9 mouse cellular contexts compared by ENCODE assay signal in the genomic region with DNA sequence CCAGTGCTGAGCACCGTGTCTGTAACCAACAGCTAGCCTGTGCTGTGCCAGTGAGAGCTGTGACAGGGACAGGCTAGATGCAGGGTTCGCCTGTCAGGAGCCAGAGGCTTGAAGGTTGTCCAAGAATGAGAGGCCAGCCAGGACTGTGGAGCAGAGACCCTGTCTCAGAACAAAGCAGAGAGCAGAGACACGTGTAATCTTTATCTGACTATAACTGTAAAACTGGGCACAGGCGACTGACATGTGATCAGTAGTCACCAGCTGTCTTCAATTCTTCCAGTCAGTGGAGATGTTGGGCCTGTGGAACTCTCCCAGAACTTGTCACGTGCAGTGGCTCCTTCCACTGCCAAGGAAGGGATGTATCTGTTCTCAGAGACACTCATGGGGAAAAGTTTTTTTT. TPM values are rescaled to one million over a fixed set of nuclear protein-coding genes. Genes with fewer than 3 reads are reported as not detected.
DNase-seq lines count a peak whose midpoint lies in the region; ATAC-seq lines count a peak whose summit lies in the region.
"Had no signal": no experiment of that assay in that cellular context is flagged by ENCODE, and none has a peak within 500 bp of the region (broad histone marks: within the 10 kb centered on the region; RNA-seq: fewer than 3 reads in every experiment).

No protein-coding gene starts in this region.

- H3K27me3 ChIP-seq in forebrain, embryonic 11.5 days (ENCODE audit: control insufficient read depth, insufficient read depth, low read length) = no peaks in the 10 kb centered on the region
- H3K27me3 ChIP-seq in forebrain, embryonic 12.5 days = no peaks in the 10 kb centered on the region

- H3K4me2 ChIP-seq in forebrain, embryonic 11.5 days (ENCODE audit: low read depth, low read length, severe bottlenecking) = no peak overlapping the region
- H3K4me2 ChIP-seq in forebrain, embryonic 12.5 days = no peak overlapping the region
- H3K4me2 ChIP-seq: liver, embryonic 11.5 days had no signal

- H3K9me3 ChIP-seq in forebrain, embryonic 11.5 days (ENCODE audit: control insufficient read depth, low read length) = no peaks in the 10 kb centered on the region
- H3K9me3 ChIP-seq in forebrain, embryonic 12.5 days = peaks cover 4% of the 10 kb centered on the region

- no peak overlapping the region for H3K27ac ChIP-seq in forebrain, embryonic 11.5 days (ENCODE audit: low read depth, low read length)
- no peak overlapping the region for H3K27ac ChIP-seq in forebrain, embryonic 12.5 days

- H3K36me3 ChIP-seq in forebrain, embryonic 11.5 days (ENCODE audit: control insufficient read depth, insufficient read depth, low read length) = peaks cover 7% of the 10 kb centered on the region
- peaks cover 77% of the 10 kb centered on the region for H3K36me3 ChIP-seq in forebrain, embryonic 12.5 days (replicated peaks)

- WGBS in forebrain, embryonic 11.5 days = 91% methylated on average over 5 of the region's 5 CpGs
- 87% methylated on average over 5 of the region's 5 CpGs for WGBS in forebrain, embryonic 12.5 days

- H3K4me1 ChIP-seq in forebrain, embryonic 11.5 days (replicated peaks; ENCODE audit: control insufficient read depth, insufficient read depth, low read length) = no peaks in the 10 kb centered on the region
- H3K4me1 ChIP-seq in forebrain, embryonic 12.5 days = no peaks in the 10 kb centered on the region

- peak; percentile 38 for DNase-seq in forebrain, embryonic 11.5 days (ENCODE audit: low spot score)
- DNase-seq in layer of hippocampus, adult 11-12 months (ENCODE audit: low spot score) = peak; percentile 56
- no peak for DNase-seq in layer of hippocampus, adult 9-10 months (ENCODE audit: low spot score)
- DNase-seq in heart, postnatal 4 days = peak; percentile 79
- peak; percentile 66 for DNase-seq in right cerebral cortex, postnatal 25 days
- DNase-seq in adrenal gland, postnatal 4 days (ENCODE audit: low spot score in 2 of 2) = no peak
- no peak for DNase-seq in testis, postnatal 14 days (ENCODE audit: low spot score)

- no peak overlapping the region for H3K9ac ChIP-seq in forebrain, embryonic 11.5 days (ENCODE audit: low read length)
- H3K9ac ChIP-seq in forebrain, embryonic 12.5 days = no peak overlapping the region

- no peak for ATAC-seq in forebrain, embryonic 11.5 days (replicated peaks; ENCODE audit: low FRiP score)
- no peak for ATAC-seq in forebrain, embryonic 12.5 days (ENCODE audit: low FRiP score)

- H3K4me3 ChIP-seq in forebrain, embryonic 11.5 days (ENCODE audit: low read depth, low read length) = no peak overlapping the region
- no peak overlapping the region for H3K4me3 ChIP-seq in forebrain, embryonic 12.5 days (replicated peaks)

RNA-seq across cellular contexts. Expression of a gene that starts 11.1 kb away (rescaled TPM):
- 64.5 and 71.2 TPM in 2 replicates for polyA plus RNA-seq in forebrain, embryonic 11.5 days (2014; fragmentation: Nextera tagmentation; extraction: Ambion mirVana)
- 111 and 128 TPM in 2 replicates for polyA plus RNA-seq in forebrain, embryonic 12.5 days (2016; fragmentation: Nextera tagmentation; extraction: Ambion mirVana)
- 100 to 1,000 TPM; 138 to 141 TPM for total RNA-seq in heart, postnatal 4 days (2021)
- total RNA-seq in adrenal gland, postnatal 4 days (2021) = 100 to 1,000 TPM; 164 to 180 TPM

RNA-seq across cellular contexts. Expression of a gene that starts 18.7 kb away (rescaled TPM):
- polyA plus RNA-seq in forebrain, embryonic 11.5 days (2014; fragmentation: Nextera tagmentation; extraction: Ambion mirVana) = 28.3 and 31.9 TPM in 2 replicates
- 49.2 and 50.5 TPM in 2 replicates for polyA plus RNA-seq in forebrain, embryonic 12.5 days (2016; fragmentation: Nextera tagmentation; extraction: Ambion mirVana)
- 10 to 100 TPM; 47.0 to 48.7 TPM for total RNA-seq in heart, postnatal 4 days (2021)
- total RNA-seq in adrenal gland, postnatal 4 days (2021) = 10 to 100 TPM; 54.5 to 60.0 TPM

RNA-seq across cellular contexts. Expression of a gene that starts 30.6 kb away (rescaled TPM):
- 110 and 127 TPM in 2 replicates for polyA plus RNA-seq in forebrain, embryonic 11.5 days (2014; fragmentation: Nextera tagmentation; extraction: Ambion mirVana)
- polyA plus RNA-seq in forebrain, embryonic 12.5 days (2016; fragmentation: Nextera tagmentation; extraction: Ambion mirVana) = 106 and 115 TPM in 2 replicates
- 10 to 100 TPM; 21.9 to 24.1 TPM for total RNA-seq in heart, postnatal 4 days (2021)
- 10 to 100 TPM; 43.4 to 45.3 TPM for total RNA-seq in adrenal gland, postnatal 4 days (2021)

RNA-seq across cellular contexts. Expression of a gene that starts 31.1 kb away (rescaled TPM):
- 65.0 and 77.7 TPM in 2 replicates for polyA plus RNA-seq in forebrain, embryonic 11.5 days (2014; fragmentation: Nextera tagmentation; extraction: Ambion mirVana)
- 60.5 and 62.6 TPM in 2 replicates for polyA plus RNA-seq in forebrain, embryonic 12.5 days (2016; fragmentation: Nextera tagmentation; extraction: Ambion mirVana)
- 10 to 100 TPM; 20.5 to 21.5 TPM for total RNA-seq in heart, postnatal 4 days (2021)
- 10 to 100 TPM; 34.9 to 41.1 TPM for total RNA-seq in adrenal gland, postnatal 4 days (2021)

RNA-seq across cellular contexts. Expression of a gene that starts 48.6 kb away (rescaled TPM):
- 174 and 181 TPM in 2 replicates for polyA plus RNA-seq in forebrain, embryonic 11.5 days (2014; fragmentation: Nextera tagmentation; extraction: Ambion mirVana)
- 174 and 186 TPM in 2 replicates for polyA plus RNA-seq in forebrain, embryonic 12.5 days (2016; fragmentation: Nextera tagmentation; extraction: Ambion mirVana)
- total RNA-seq in heart, postnatal 4 days (2021) = 100 to 1,000 TPM; 120 to 132 TPM
- total RNA-seq in adrenal gland, postnatal 4 days (2021) = 100 to 1,000 TPM; 127 to 134 TPM

Comparison
In these comparisons a context has a peak if more than half of its experiments do, and no peak if none do; other contexts are left out.
1. DNase-seq: peak in forebrain, embryonic 11.5 days (single experiment), layer of hippocampus, adult 11-12 months (single experiment), heart, postnatal 4 days (single experiment) and right cerebral cortex, postnatal 25 days (single experiment); none in layer of hippocampus, adult 9-10 months (single experiment), adrenal gland, postnatal 4 days (0 of 2) and testis, postnatal 14 days (single experiment).